Mouse (Mus musculus): ENCODE measurements around the gene Onecut1. TPM values are rescaled to one million over a fixed set of nuclear protein-coding genes. Genes with fewer than 3 reads are reported as not detected.

Gene Onecut1
- polyA plus RNA-seq (2014; fragmentation: Illumina TruSeq; extraction: RNeasy Lipid Tissue Mini Kit (QIAGEN cat#74804); ENCODE audit: low read depth, low replicate concordance) = not detected

GRCm38 (mm10) chr9:74861561-74861980, at the start of gene Onecut1:
Gene Onecut1, plus strand, starts transcription at chr9:74861921.

Other genes with a start within 250 kb of the Onecut1 start
- gene Fam214a, start 91.0 kb downstream of the Onecut1 start, polyA plus RNA-seq (2014; fragmentation: Illumina TruSeq; extraction: RNeasy Lipid Tissue Mini Kit (QIAGEN cat#74804); ENCODE audit: low read depth, low replicate concordance) = 18.9 TPM
- gene Arpp19, start 175.7 kb downstream of the Onecut1 start, polyA plus RNA-seq (2014; fragmentation: Illumina TruSeq; extraction: RNeasy Lipid Tissue Mini Kit (QIAGEN cat#74804); ENCODE audit: low read depth, low replicate concordance) = 322 TPM
- gene Myo5a, start 209.1 kb downstream of the Onecut1 start, polyA plus RNA-seq (2014; fragmentation: Illumina TruSeq; extraction: RNeasy Lipid Tissue Mini Kit (QIAGEN cat#74804); ENCODE audit: low read depth, low replicate concordance) = 18.6 TPM

Data from sigmoid colon, adult 10 weeks (tissue).